Mouse (Mus musculus) cerebellum, adult 2 months (tissue): Measurements from ENCODE around the gene Smtnl1. TPM values are rescaled to one million over a fixed set of nuclear protein-coding genes. Genes with fewer than 3 reads are reported as not detected.

Source experiments
- DNase-seq, 2 experiments: peaks; one replicate each; pipeline ENCODE4 v3.0.0; 2021
- H3K27ac ChIP-seq: fragments of 200-500 bp; 2 replicates; pipeline ENCODE4 v1.5.1; 2012; ENCODE audit warnings: low read length, control low read depth, inconsistent platforms; ENCODE audit not compliant: insufficient read depth
- H3K27me3 ChIP-seq: fragments of 200-500 bp; 2 replicates; pipeline ENCODE4 v1.6.1; 2012; ENCODE audit warnings: inconsistent platforms, mild to moderate bottlenecking, low read length, moderate library complexity; ENCODE audit not compliant: control insufficient read depth, insufficient read depth
- H3K4me1 ChIP-seq: fragments of 200-500 bp; 2 replicates; pipeline ENCODE4 v1.6.1; 2011; ENCODE audit warnings: low read length; ENCODE audit not compliant: control insufficient read depth, insufficient read depth
- H3K4me3 ChIP-seq: fragments of 200-500 bp; replicated peaks from 2 replicates; pipeline ENCODE3; 2011; ENCODE audit warnings: mild to moderate bottlenecking, low read depth, low read length, control low read depth; ENCODE audit not compliant: insufficient read depth
- CTCF ChIP-seq: fragments of 200-500 bp; IDR thresholded peaks from 2 replicates; pipeline ENCODE4 v1.5.1; 2011; ENCODE audit warnings: low read depth, mild to moderate bottlenecking, control low read depth, low read length, moderate library complexity, borderline replicate concordance; ENCODE audit not compliant: insufficient read depth
- POLR2A ChIP-seq: fragments of 200-500 bp; IDR thresholded peaks from 2 replicates; pipeline ENCODE4 v1.6.1; 2011; ENCODE audit warnings: low read length, control low read depth, borderline replicate concordance; ENCODE audit not compliant: insufficient read depth
- WGBS: fragments of 180-500 bp; shearing (Covaris S2); methylation state at CpG from one replicate; pipeline ENCODE4 v1.1.7; 2018; 5-methylcytosine and 5-hydroxymethylcytosine counted together
- polyA plus RNA-seq: library from polyadenylated mRNA; depleted of rRNA; stranded (reverse); fragments of >200 nt; gene quantifications from 2 replicates; pipeline ENCODE4 v1.2.3, GENCODE M21; 2012; rRNA removed

Gene Smtnl1
- polyA plus RNA-seq = not detected in 2 replicates

DNA sequence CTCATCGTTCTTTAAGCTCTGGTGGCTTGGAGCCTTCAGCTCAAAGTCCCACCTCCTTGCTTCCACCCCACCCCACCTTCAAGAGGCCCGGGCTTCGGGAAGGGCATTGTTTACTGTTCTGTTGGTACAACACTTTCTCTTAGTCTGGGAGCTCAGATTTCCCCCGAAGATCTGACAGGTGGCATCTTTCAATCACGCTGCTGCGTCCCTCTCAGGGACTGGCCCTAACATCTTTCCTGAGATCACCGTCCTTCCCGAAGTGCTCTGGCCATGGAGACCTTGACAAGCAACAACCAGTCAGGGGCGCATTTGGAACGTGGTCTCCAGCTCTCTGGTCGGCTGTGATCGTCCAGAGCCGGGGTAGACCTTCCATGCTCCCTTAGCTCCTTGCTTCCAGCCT, at the start of gene Smtnl1:
Smtnl1 (minus strand) TSS at position 101 of the 400 bp plus-strand sequence.
- no peak for DNase-seq
- no peak within 1 kb of the TSS for H3K27ac ChIP-seq
- 62% methylated on average over 13 of the region's 13 CpGs for WGBS
- H3K27me3 ChIP-seq = no peaks in the 10 kb centered on the region
- no peak for TF ChIP-seq CTCF
- no peak for TF ChIP-seq POLR2A
- H3K4me1 ChIP-seq = no peaks in the 10 kb centered on the region; the same call in 1 of the 2 replicates
- H3K4me3 ChIP-seq = no peak within 1 kb of the TSS

DNA sequence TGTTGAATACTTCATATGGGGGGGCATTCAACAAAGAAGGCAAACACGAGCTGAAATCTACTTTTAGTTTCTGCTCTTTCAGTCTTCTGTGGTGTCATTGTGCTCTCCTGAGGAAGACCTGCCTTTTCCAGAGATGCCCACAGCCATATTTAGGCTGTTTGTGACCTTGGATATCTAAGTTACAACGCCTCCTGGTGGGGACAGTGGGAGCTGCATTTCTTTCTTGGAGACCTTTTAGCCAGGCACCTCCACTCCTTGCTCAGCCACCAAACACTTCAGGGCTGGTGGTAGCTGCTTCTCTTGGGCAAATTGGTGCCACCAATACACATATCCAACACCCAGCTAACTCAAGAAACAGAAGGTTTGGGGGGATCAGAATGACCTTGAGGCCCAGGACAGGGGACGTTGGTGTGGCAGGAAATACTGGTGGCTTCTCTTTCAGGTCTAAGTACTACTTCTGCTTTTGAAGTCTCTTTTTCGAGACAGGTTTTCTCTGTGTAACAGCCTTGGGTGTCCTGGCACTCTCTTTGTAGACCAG, 48.2 kb upstream of the Smtnl1 start:
- TF ChIP-seq CTCF (no peak), POLR2A (no peak)
- H3K27ac ChIP-seq = no peak overlapping the region
- no peaks in the 10 kb centered on the region for H3K4me1 ChIP-seq
- WGBS = 66% methylated on average over 4 of the region's 4 CpGs
- H3K4me3 ChIP-seq = no peak overlapping the region
- H3K27me3 ChIP-seq = peaks cover 1% of the 10 kb centered on the region; the same call in 1 of the 2 replicates
- DNase-seq = no peak

DNA sequence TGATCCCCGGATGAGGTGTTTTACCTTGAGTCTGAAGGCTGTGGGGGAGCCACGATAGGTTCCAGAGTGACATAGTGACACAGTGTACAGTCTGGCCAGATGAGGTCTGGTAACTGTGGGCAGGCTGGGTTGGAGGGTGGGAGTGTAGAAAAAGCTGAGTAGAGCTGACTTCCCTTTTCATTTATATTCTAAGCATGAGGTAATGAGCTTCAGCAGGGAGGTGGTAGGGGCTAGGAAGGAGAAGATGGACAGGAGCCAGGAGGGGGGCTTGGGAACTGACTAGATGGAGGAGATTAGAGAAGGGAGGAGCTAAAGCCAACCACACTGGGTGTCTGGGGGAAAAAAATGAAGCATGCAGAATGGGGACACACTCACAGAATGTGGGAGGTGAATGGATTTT, 46.5 kb upstream of the Smtnl1 start:
- no peak for DNase-seq
- no peak overlapping the region for H3K4me3 ChIP-seq
- no peak for TF ChIP-seq POLR2A
- TF ChIP-seq CTCF = no peak
- no peaks in the 10 kb centered on the region for H3K4me1 ChIP-seq
- 69% methylated on average over 2 of the region's 2 CpGs for WGBS
- no peak overlapping the region for H3K27ac ChIP-seq
- peaks cover 1% of the 10 kb centered on the region; the same call in 1 of the 2 replicates for H3K27me3 ChIP-seq

DNA sequence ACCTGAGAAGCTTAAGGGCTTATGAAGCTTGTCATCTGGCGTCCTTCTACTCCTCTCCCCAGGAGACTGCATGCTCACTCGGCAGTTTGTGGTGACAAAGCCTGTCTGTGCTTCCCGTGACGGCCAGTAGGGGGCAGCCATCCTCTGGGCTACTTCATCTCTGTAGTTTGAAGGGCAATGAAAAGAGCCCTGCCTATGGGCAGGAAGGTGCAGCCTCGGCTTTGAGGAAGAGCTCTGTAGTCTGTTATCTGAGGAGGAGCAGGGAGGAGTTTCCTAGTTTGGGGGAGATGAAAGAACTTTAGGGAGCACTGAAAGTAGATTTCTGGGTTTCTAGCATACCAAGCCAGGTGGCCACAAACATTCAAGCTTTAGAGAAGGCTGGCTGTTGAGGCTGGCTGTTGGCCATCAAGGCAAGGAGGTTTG, 46.1 kb upstream of the Smtnl1 start:
- H3K27me3 ChIP-seq = peaks cover 1% of the 10 kb centered on the region; the same call in 1 of the 2 replicates
- DNase-seq = no peak
- H3K4me1 ChIP-seq = no peaks in the 10 kb centered on the region
- TF ChIP-seq CTCF (peak; percentile 38; the same call in 1 of the 2 replicates), POLR2A (no peak)
- no peak overlapping the region for H3K27ac ChIP-seq
- no peak overlapping the region for H3K4me3 ChIP-seq
- WGBS = 6% methylated on average over 5 of the region's 5 CpGs

DNA sequence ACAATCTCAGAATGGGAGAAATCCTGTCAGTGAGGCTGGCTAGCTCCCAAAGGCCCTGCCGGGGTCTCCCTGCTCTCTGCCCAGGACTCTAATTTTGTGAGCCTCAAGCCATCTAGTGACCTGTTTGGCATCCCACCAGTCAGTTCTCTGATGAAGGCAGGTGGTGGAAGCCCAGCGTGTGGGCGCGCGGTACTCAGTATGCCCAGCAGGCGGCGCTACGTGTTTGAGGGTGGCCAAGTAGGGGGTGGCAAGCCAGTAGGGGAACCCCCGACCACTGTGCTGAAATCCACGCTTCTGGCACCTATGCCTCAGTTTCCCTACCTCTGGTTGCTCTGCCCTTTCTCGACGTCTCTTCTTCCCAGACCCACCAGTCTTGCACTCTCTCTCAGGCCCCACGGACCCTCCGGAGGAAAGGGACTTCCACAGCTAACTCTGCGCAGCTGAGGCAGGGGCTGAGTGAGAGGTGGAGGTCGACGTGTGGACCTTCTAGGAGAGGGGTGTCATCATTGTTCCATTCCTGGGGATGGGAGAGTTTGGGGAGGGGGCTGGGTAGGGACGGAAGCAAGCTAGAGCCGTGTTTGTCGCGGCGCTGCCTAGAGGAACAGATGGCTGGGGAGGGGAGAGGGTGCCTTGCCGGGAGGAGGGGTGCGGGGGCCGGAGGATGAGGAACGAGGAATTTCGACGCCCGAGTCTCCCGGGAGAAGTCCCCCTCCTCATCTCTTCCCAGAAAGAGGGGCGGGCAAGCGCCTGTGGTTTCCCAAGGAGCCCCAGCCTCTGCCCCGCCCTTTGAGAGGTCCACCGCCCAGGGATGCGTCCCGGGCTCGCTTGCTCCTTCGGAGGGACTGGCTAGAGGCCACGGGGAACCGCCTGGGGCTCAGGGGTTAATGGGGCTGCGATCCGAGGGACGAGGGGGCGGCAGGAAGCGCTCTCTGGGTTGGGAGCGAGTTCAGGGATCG, 43.4 kb upstream of the Smtnl1 start:
- H3K27me3 ChIP-seq = peaks cover 1% of the 10 kb centered on the region; the same call in 1 of the 2 replicates
- no peak overlapping the region for H3K27ac ChIP-seq
- H3K4me3 ChIP-seq = no peak overlapping the region
- WGBS = under 1% methylated on average over 45 of the region's 47 CpGs
- TF ChIP-seq POLR2A (no peak), CTCF (peak; percentile 33; the same call in 1 of the 2 replicates)
- peak in 1 of 2 experiments; percentile 32 for DNase-seq
- no peaks in the 10 kb centered on the region for H3K4me1 ChIP-seq

DNA sequence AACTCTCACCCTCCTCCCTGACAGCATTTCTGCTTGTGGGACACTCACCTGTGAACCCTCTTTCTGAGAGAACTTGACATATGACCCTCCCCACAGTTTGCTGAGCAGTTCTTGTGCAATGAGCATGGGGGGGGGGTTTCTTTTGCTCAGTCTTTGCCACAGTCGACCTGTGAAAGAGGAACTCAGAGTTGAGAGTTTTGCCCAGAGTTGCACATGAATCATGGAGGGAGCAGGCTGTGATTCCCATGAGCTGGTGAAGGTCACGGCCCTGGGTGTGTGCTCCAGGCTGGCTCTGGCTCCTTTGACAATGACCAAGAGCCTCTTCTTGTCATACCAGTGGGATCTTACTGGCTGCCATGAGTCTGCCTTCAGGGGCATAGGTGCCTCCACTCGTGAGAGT, 39.8 kb upstream of the Smtnl1 start:
- Histone ChIP-seq H3K4me1 (no peaks in the 10 kb centered on the region), H3K4me3 (no peak overlapping the region), H3K27me3 (peaks cover 1% of the 10 kb centered on the region; the same call in 1 of the 2 replicates), H3K27ac (no peak overlapping the region)
- DNase-seq = no peak
- WGBS = 83% methylated on average over 3 of the region's 3 CpGs
- TF ChIP-seq POLR2A (no peak), CTCF (no peak)

DNA sequence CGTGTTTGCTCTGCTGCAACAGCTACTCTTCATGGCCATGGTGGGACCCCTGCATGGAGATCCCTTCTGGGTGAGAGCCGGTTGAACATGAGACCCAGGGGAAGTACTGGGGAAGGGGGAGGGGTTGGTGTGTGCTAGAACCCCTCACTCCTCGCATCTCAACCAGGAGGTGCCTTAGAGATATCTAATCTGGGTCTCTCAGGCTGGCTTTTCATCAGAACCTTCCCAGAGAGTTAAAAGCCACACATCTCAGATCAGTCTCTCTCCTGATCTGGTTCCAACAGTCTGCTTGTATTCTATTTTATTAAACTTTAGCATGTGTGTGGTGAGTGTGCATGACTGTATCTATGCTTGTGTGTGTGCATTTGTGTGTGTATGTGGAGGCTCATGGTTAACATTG, 39.0 kb upstream of the Smtnl1 start:
- WGBS = 86% methylated on average over 3 of the region's 3 CpGs
- Histone ChIP-seq H3K27me3 (peaks cover 1% of the 10 kb centered on the region; the same call in 1 of the 2 replicates), H3K4me1 (no peaks in the 10 kb centered on the region), H3K4me3 (no peak overlapping the region), H3K27ac (no peak overlapping the region)
- no peak for DNase-seq
- TF ChIP-seq POLR2A (no peak), CTCF (no peak)
